Mouse (Mus musculus): ENCODE measurements at regions not wholly inside any gene's neighbourhood (a gene's known extent, or its start where the extent isn't known, plus 50 kb on each side); places are given as distances from the start of the nearest gene placed in this dataset.
A peak's percentile ranks its signal among the peaks of the same experiment; 100 is the strongest.

- Histone ChIP-seq H3K27ac (replicated peaks) (no peak overlapping the region), H3K4me3 (no peak overlapping the region), H3K4me2 (no peak overlapping the region), H3K4me1 (replicated peaks) (0 out of 2 replicates have a peak, but pooled peaks cover 5% of the 10 kb centered on the region), H3K9me3 (no peaks in the 10 kb centered on the region), H3K36me3 (no peaks in the 10 kb centered on the region), H3K27me3 (peaks cover 8% of the 10 kb centered on the region; the same call in 1 of the 2 replicates), H3K9ac (no peak overlapping the region)
- WGBS: 64% methylated on average over 3 of the region's 3 CpGs
- no peak for ATAC-seq (ENCODE audit: low read depth)
These were observed 53.7 kb upstream of the Foxb1 start for GRCm38 (mm10) chr9:69814432-69814831.

- ATAC-seq (ENCODE audit: low read depth): no peak
These were observed 62.6 kb upstream of the Foxb1 start for GRCm38 (mm10) chr9:69823179-69823966.

GRCm38 (mm10) chr9:69828428-69828827, 67.7 kb upstream of the Foxb1 start:
- H3K27ac ChIP-seq (replicated peaks): no peak overlapping the region
- peak; percentile 80 for ATAC-seq (ENCODE audit: low read depth)
- H3K9ac ChIP-seq: no peak overlapping the region
- no peak overlapping the region for H3K4me3 ChIP-seq
- WGBS: 36% methylated on average over 6 of the region's 6 CpGs
- H3K4me2 ChIP-seq: no peak overlapping the region
- no peaks in the 10 kb centered on the region for H3K9me3 ChIP-seq
- H3K27me3 ChIP-seq: peaks cover 23% of the 10 kb centered on the region
- H3K4me1 ChIP-seq (replicated peaks): peaks cover 9% of the 10 kb centered on the region
- no peaks in the 10 kb centered on the region for H3K36me3 ChIP-seq

More at GRCm38 (mm10) chr9:69823179-69823966, 62.6 kb upstream of the Foxb1 start:
- no peak overlapping the region for H3K4me2 ChIP-seq
- no peak overlapping the region for H3K27ac ChIP-seq (replicated peaks)
- H3K4me3 ChIP-seq: no peak overlapping the region
- no peak overlapping the region for H3K9ac ChIP-seq
- no peaks in the 10 kb centered on the region for H3K36me3 ChIP-seq
- no peaks in the 10 kb centered on the region for H3K9me3 ChIP-seq
- 68% methylated on average over 9 of the region's 9 CpGs for WGBS
- H3K4me1 ChIP-seq (replicated peaks): peaks cover 3% of the 10 kb centered on the region; the same call in 1 of the 2 replicates
- peaks cover 19% of the 10 kb centered on the region for H3K27me3 ChIP-seq

GRCm38 (mm10) chr9:69835396-69835795, 74.7 kb upstream of the Foxb1 start:
- ATAC-seq (ENCODE audit: low read depth): no peak
- Histone ChIP-seq H3K4me1 (replicated peaks) (no peaks in the 10 kb centered on the region), H3K9ac (no peak overlapping the region), H3K27me3 (peaks cover 44% of the 10 kb centered on the region), H3K9me3 (no peaks in the 10 kb centered on the region), H3K4me3 (no peak overlapping the region), H3K27ac (replicated peaks) (no peak overlapping the region), H3K36me3 (no peaks in the 10 kb centered on the region), H3K4me2 (no peak overlapping the region)
- WGBS: 78% methylated on average over 4 of the region's 4 CpGs

- Histone ChIP-seq H3K36me3 (no peaks in the 10 kb centered on the region), H3K4me2 (no peak overlapping the region), H3K4me3 (no peak overlapping the region), H3K27me3 (peaks cover 64% of the 10 kb centered on the region), H3K9me3 (no peaks in the 10 kb centered on the region), H3K9ac (no peak overlapping the region), H3K4me1 (replicated peaks) (0 out of 2 replicates have a peak, but pooled peaks cover 5% of the 10 kb centered on the region), H3K27ac (replicated peaks) (no peak overlapping the region)
- 61% methylated on average over 2 of the region's 2 CpGs for WGBS
- no peak for ATAC-seq (ENCODE audit: low read depth)
These were observed 78.5 kb upstream of the Foxb1 start for GRCm38 (mm10) chr9:69839198-69839597.

GRCm38 (mm10) chr9:69844712-69845111, 84.0 kb upstream of the Foxb1 start:
- H3K4me3 ChIP-seq: no peak overlapping the region
- H3K27me3 ChIP-seq: peaks cover 54% of the 10 kb centered on the region
- H3K27ac ChIP-seq (replicated peaks): no peak overlapping the region
- no peaks in the 10 kb centered on the region for H3K9me3 ChIP-seq
- H3K9ac ChIP-seq: no peak overlapping the region
- peak; percentile 82 for ATAC-seq (ENCODE audit: low read depth)
- H3K4me1 ChIP-seq (replicated peaks): peaks cover 17% of the 10 kb centered on the region
- H3K36me3 ChIP-seq: no peaks in the 10 kb centered on the region
- 33% methylated on average over 6 of the region's 6 CpGs for WGBS
- no peak overlapping the region for H3K4me2 ChIP-seq

- Histone ChIP-seq H3K9ac (no peak overlapping the region), H3K4me1 (replicated peaks) (peaks cover 17% of the 10 kb centered on the region), H3K4me2 (no peak overlapping the region), H3K4me3 (no peak overlapping the region), H3K27me3 (peaks cover 49% of the 10 kb centered on the region), H3K27ac (replicated peaks) (no peak overlapping the region), H3K36me3 (no peaks in the 10 kb centered on the region), H3K9me3 (no peaks in the 10 kb centered on the region)
- ATAC-seq (ENCODE audit: low read depth): peak; percentile 60; the same call in 1 of the 2 replicates
- WGBS: 19% methylated on average over 9 of the region's 9 CpGs
These were observed 84.5 kb upstream of the Foxb1 start for GRCm38 (mm10) chr9:69845210-69845609.

- Histone ChIP-seq H3K4me2 (no peak overlapping the region), H3K4me3 (no peak overlapping the region), H3K9ac (no peak overlapping the region), H3K9me3 (no peaks in the 10 kb centered on the region), H3K4me1 (replicated peaks) (peaks cover 8% of the 10 kb centered on the region), H3K36me3 (no peaks in the 10 kb centered on the region), H3K27me3 (peaks cover 7% of the 10 kb centered on the region; the same call in 1 of the 2 replicates), H3K27ac (replicated peaks) (no peak overlapping the region)
- ATAC-seq (ENCODE audit: low read depth): no peak
- 88% methylated on average over 7 of the region's 7 CpGs for WGBS
These were observed 95.9 kb upstream of the Foxb1 start for GRCm38 (mm10) chr9:69856621-69857020.

GRCm38 (mm10) chr9:69858619-69859018, 97.9 kb upstream of the Foxb1 start:
- H3K27me3 ChIP-seq: peaks cover 6% of the 10 kb centered on the region; the same call in 1 of the 2 replicates
- no peaks in the 10 kb centered on the region for H3K36me3 ChIP-seq
- H3K9me3 ChIP-seq: no peaks in the 10 kb centered on the region
- peaks cover 8% of the 10 kb centered on the region for H3K4me1 ChIP-seq (replicated peaks)
- no peak overlapping the region for H3K9ac ChIP-seq
- no peak overlapping the region for H3K27ac ChIP-seq (replicated peaks)
- no peak overlapping the region for H3K4me2 ChIP-seq
- H3K4me3 ChIP-seq: no peak overlapping the region
- no peak for ATAC-seq (ENCODE audit: low read depth)
- WGBS: 64% methylated on average over 3 of the region's 3 CpGs

- H3K4me3 ChIP-seq: no peak overlapping the region
- H3K9me3 ChIP-seq: no peaks in the 10 kb centered on the region
- H3K27me3 ChIP-seq: 0 out of 2 replicates have a peak, but pooled peaks cover 7% of the 10 kb centered on the region
- no peak for ATAC-seq (ENCODE audit: low read depth)
- no peak overlapping the region for H3K9ac ChIP-seq
- H3K27ac ChIP-seq (replicated peaks): no peak overlapping the region
- H3K4me2 ChIP-seq: no peak overlapping the region
- H3K4me1 ChIP-seq (replicated peaks): no peaks in the 10 kb centered on the region
- 86% methylated on average over 4 of the region's 4 CpGs for WGBS
- H3K36me3 ChIP-seq: no peaks in the 10 kb centered on the region
These were observed 109.4 kb upstream of the Foxb1 start for GRCm38 (mm10) chr9:69870182-69870581.

GRCm38 (mm10) chr9:69886351-69886750, 102.9 kb upstream of the Bnip2 start:
- Histone ChIP-seq H3K36me3 (no peaks in the 10 kb centered on the region), H3K27me3 (peaks cover 46% of the 10 kb centered on the region), H3K4me1 (replicated peaks) (peaks cover 10% of the 10 kb centered on the region), H3K27ac (replicated peaks) (no peak overlapping the region), H3K4me2 (no peak overlapping the region), H3K9me3 (no peaks in the 10 kb centered on the region), H3K4me3 (no peak overlapping the region), H3K9ac (no peak overlapping the region)
- no peak for ATAC-seq (ENCODE audit: low read depth)
- WGBS: 86% methylated on average over 5 of the region's 5 CpGs

- no peak overlapping the region for H3K27ac ChIP-seq (replicated peaks)
- H3K36me3 ChIP-seq: no peaks in the 10 kb centered on the region
- peak; percentile 19; the same call in 1 of the 2 replicates for ATAC-seq (ENCODE audit: low read depth)
- no peak overlapping the region for H3K9ac ChIP-seq
- H3K27me3 ChIP-seq: peaks cover 52% of the 10 kb centered on the region
- H3K4me2 ChIP-seq: no peak overlapping the region
- H3K4me1 ChIP-seq (replicated peaks): peaks cover 21% of the 10 kb centered on the region
- H3K4me3 ChIP-seq: no peak overlapping the region
- 66% methylated on average over 10 of the region's 10 CpGs for WGBS
- no peaks in the 10 kb centered on the region for H3K9me3 ChIP-seq
These were observed 91.2 kb upstream of the Bnip2 start for GRCm38 (mm10) chr9:69898016-69898415.

All from neural tube, embryonic 13.5 days (tissue).